Mouse (Mus musculus): ENCODE results near the gene Pitpna.
"Not testable (repeated sequence)": the region's sequence is repeated elsewhere in the genome, so short reads cannot be mapped to it uniquely, and the experiment has no call there.

DNA sequence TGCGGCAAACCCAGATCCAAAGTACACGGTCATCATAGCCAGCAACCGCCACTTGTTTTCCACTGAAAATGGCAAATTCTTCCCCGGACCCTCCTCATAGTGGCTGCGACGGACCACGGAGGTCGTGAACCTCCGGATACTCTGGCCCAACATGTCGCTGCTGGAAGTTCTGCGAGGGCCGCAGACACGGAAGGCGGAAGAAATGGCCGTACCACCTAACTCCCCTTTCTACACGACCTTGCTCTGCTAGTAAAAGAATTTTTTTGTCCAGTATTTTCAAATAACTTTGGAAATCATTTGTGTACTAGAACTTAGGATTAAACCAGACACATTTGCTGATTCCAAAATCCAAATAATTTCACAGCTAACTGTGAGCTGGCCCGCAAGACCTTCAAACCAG is 11.9 kb downstream of the Pitpna start:
- TF ChIP-seq CTCF (IDR thresholded peaks at IDR 0.05; ENCODE audit: borderline replicate concordance, extremely low read depth, insufficient read depth, insufficient read length); POLR2A (IDR thresholded peaks at IDR 0.05; ENCODE audit: borderline replicate concordance, extremely low read depth, insufficient read depth, insufficient read length, poor library complexity, severe bottlenecking): not testable (repeated sequence)
